Mouse (Mus musculus) urinary bladder, postnatal 25 days (tissue): ENCODE data around the gene Ube2e1.
"Not testable (repeated sequence)": the region's sequence is repeated elsewhere in the genome, so short reads cannot be mapped to it uniquely, and the experiment has no call there.

Experiments used
- DNase-seq: peaks from one replicate; pipeline ENCODE4 v3.0.0; 2022; ENCODE audit warnings: low spot score

Gene Ube2e1

GRCm38 (mm10) chr14:18326968-18327672 is 4.5 kb downstream of the Ube2e1 start:
- DNase-seq: peak; percentile 20

- no peak for DNase-seq
Observed at GRCm38 (mm10) chr14:18317457-18318411, 13.9 kb downstream of the Ube2e1 start.

- no peak for DNase-seq
Observed at GRCm38 (mm10) chr14:18304165-18304564, 27.5 kb downstream of the Ube2e1 start.

- DNase-seq: no peak
Observed at GRCm38 (mm10) chr14:18303262-18303661, 28.4 kb downstream of the Ube2e1 start.

GRCm38 (mm10) chr14:18302750-18303149 is 28.9 kb downstream of the Ube2e1 start:
- DNase-seq: no peak

GRCm38 (mm10) chr14:18301591-18301990 is 30.1 kb downstream of the Ube2e1 start:
- DNase-seq: no peak

GRCm38 (mm10) chr14:18300676-18301075 is 31.0 kb downstream of the Ube2e1 start:
- DNase-seq: no peak

- DNase-seq: no peak
Observed at GRCm38 (mm10) chr14:18298874-18299273, 32.8 kb downstream of the Ube2e1 start.

- DNase-seq: no peak
Observed at GRCm38 (mm10) chr14:18297441-18297840, 34.2 kb downstream of the Ube2e1 start.

- no peak for DNase-seq
Observed at GRCm38 (mm10) chr14:18292578-18292977, 39.1 kb downstream of the Ube2e1 start.

GRCm38 (mm10) chr14:18292111-18292510 is 39.5 kb downstream of the Ube2e1 start:
- no peak for DNase-seq

GRCm38 (mm10) chr14:18287391-18287790 is 44.3 kb downstream of the Ube2e1 start:
- DNase-seq: no peak

GRCm38 (mm10) chr14:18286441-18286840 is 45.2 kb downstream of the Ube2e1 start:
- no peak for DNase-seq

GRCm38 (mm10) chr14:18285476-18285875 is 46.2 kb downstream of the Ube2e1 start:
- no peak for DNase-seq

- DNase-seq: no peak
Observed at GRCm38 (mm10) chr14:18284581-18284980, 47.1 kb downstream of the Ube2e1 start.

- no peak for DNase-seq
Observed at GRCm38 (mm10) chr14:18280375-18280774, 51.3 kb downstream of the Ube2e1 start.

GRCm38 (mm10) chr14:18274526-18274925 is 57.1 kb downstream of the Ube2e1 start:
- no peak for DNase-seq

GRCm38 (mm10) chr14:18271666-18272065 is 60.0 kb downstream of the Ube2e1 start:
- no peak for DNase-seq

GRCm38 (mm10) chr14:18270529-18271441 is 60.9 kb downstream of the Ube2e1 start, which contains the start of the genes Nkiras1 and Rpl15:
TSS of gene Nkiras1 (plus strand) at chr14:18271136.
TSS of gene Rpl15 (minus strand) at chr14:18271391.
- DNase-seq: peak; percentile 92

- not testable (repeated sequence) for DNase-seq
Observed at GRCm38 (mm10) chr14:18269947-18270528, 61.6 kb downstream of the Ube2e1 start.

GRCm38 (mm10) chr14:18263427-18263826 is 68.2 kb downstream of the Ube2e1 start:
- no peak for DNase-seq
